Mouse (Mus musculus) megakaryocyte, embryonic 14.5 days (primary cell): Measurements from ENCODE around the gene Mfap5.

Source experiments
- FLI1 ChIP-seq: IDR thresholded peaks from 2 replicates; pipeline ENCODE4 v1.6.1; 2012; ENCODE audit warnings: low read length, inconsistent platforms, mixed read lengths
- GATA1 ChIP-seq: IDR thresholded peaks from 3 replicates; pipeline ENCODE4 v1.6.1; 2012; ENCODE audit warnings: mixed read lengths, low read length, inconsistent platforms, borderline replicate concordance

- no peak for TF ChIP-seq GATA1
- no peak for TF ChIP-seq FLI1
Observed at GRCm38 (mm10) chr6:122519384-122519783, 13.7 kb downstream of the Mfap5 start.
